21 mouse cellular contexts compared by ENCODE assay signal in the genomic region with DNA sequence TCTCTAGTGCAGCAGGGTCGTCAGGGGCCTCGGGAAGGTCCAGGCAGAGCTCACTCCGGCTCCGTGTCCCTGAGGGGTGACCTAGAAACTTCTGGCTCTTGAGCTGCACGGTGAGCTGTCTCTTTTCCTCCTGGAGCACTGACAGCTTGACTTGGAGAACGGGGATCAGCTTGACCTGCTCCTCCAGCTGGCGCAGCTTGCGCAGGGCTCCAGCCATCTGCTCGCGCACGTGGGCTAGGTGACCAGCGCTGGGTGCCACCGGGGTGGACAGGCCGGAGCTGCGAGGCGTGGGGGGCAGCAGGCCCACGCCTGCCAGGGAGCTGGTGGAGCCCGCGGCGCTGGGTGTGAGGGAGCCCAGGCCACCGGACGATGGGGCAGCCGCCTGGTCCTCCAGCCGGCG. TPM values are rescaled to one million over a fixed set of nuclear protein-coding genes. Genes with fewer than 3 reads are reported as not detected.
DNase-seq lines count a peak whose midpoint lies in the region; ATAC-seq lines count a peak whose summit lies in the region.
"Had no signal": no experiment of that assay in that cellular context is flagged by ENCODE, and none has a peak within 500 bp of the region (broad histone marks: within the 10 kb centered on the region; RNA-seq: fewer than 3 reads in every experiment).

No protein-coding gene starts in this region.

- no peaks in the 10 kb centered on the region for H3K27me3 ChIP-seq in liver, embryonic 11.5 days (replicated peaks; ENCODE audit: control insufficient read depth, insufficient read depth, low read length)
- H3K27me3 ChIP-seq: heart, embryonic 15.5 days; limb, embryonic 15.5 days; midbrain, embryonic 12.5 days had no signal

- peak; percentile 20 for DNase-seq in urinary bladder, adult 2 months (ENCODE audit: low spot score)
- no peak for DNase-seq in urinary bladder, postnatal 36 days (ENCODE audit: low spot score in 2 of 2)
- peak; percentile 81 to 83 for DNase-seq in cerebellum, adult 18-20 months
- peak; percentile 84 to 86 for DNase-seq in cerebellum, postnatal 25 days
- DNase-seq in left cerebral cortex, adult 11 months (ENCODE audit: low spot score) = no peak
- DNase-seq in liver, embryonic 11.5 days (ENCODE audit: low spot score) = no peak
- DNase-seq in lung, adult 18-20 months = no peak
- DNase-seq: adrenal gland, postnatal 25 days; forebrain, postnatal 0 days; heart, postnatal 4 days; kidney, adult 18-20 months; lung, postnatal 10 days; right cerebral cortex, postnatal 25 days had no signal

- no peaks in the 10 kb centered on the region for H3K9me3 ChIP-seq in liver, embryonic 11.5 days (ENCODE audit: control insufficient read depth, low read length)
- H3K9me3 ChIP-seq: G1E; heart, embryonic 15.5 days; limb, embryonic 15.5 days; midbrain, embryonic 12.5 days had no signal

- WGBS in liver, embryonic 11.5 days = 91% methylated on average over 25 of the region's 25 CpGs

- no peak overlapping the region for H3K27ac ChIP-seq in liver, embryonic 11.5 days (ENCODE audit: low read depth, low read length)
- H3K27ac ChIP-seq: hindbrain, postnatal 0 days; kidney, postnatal 0 days; limb, embryonic 15.5 days; midbrain, embryonic 12.5 days had no signal

- no peak for ATAC-seq in liver, embryonic 11.5 days (replicated peaks; ENCODE audit: low FRiP score)
- ATAC-seq: activated CD4-positive, CD25-positive, alpha-beta regulatory T cell, adult 4 months; forebrain, postnatal 0 days; hindbrain, postnatal 0 days had no signal

- no peak overlapping the region for H3K9ac ChIP-seq in liver, embryonic 11.5 days (ENCODE audit: low read depth, low read length)
- H3K9ac ChIP-seq: forebrain, postnatal 0 days; heart, embryonic 15.5 days; limb, embryonic 15.5 days; midbrain, embryonic 12.5 days had no signal

- H3K36me3 ChIP-seq in liver, embryonic 11.5 days (ENCODE audit: control insufficient read depth, insufficient read depth, low read length) = peaks cover 25% of the 10 kb centered on the region
- H3K36me3 ChIP-seq: G1E had no signal

- H3K4me3 ChIP-seq in liver, embryonic 11.5 days (ENCODE audit: low read depth, low read length) = no peak overlapping the region
- H3K4me3 ChIP-seq: heart, embryonic 15.5 days; limb, embryonic 15.5 days; midbrain, embryonic 12.5 days had no signal

- H3K4me1 ChIP-seq in liver, embryonic 11.5 days (replicated peaks; ENCODE audit: control insufficient read depth, insufficient read depth, low read length) = peaks cover 26% of the 10 kb centered on the region

- no peak overlapping the region for H3K4me2 ChIP-seq in liver, embryonic 11.5 days
- H3K4me2 ChIP-seq: limb, embryonic 15.5 days; midbrain, embryonic 12.5 days had no signal

RNA-seq across cellular contexts. Expression of gene Kank2, which starts 3.6 kb away (rescaled TPM):
- polyA plus RNA-seq in urinary bladder, adult 2 months (2012; rRNA removed) = 44.6 and 77.0 TPM in 2 replicates
- 4.7 and 6.7 TPM in 2 replicates for polyA plus RNA-seq in liver, embryonic 11.5 days (2014; fragmentation: Nextera tagmentation; extraction: Ambion mirVana)
- polyA plus RNA-seq: activated CD4-positive, CD25-positive, alpha-beta regulatory T cell, adult 4 months; G1E had no signal

RNA-seq across cellular contexts. Expression of gene Spc24, which starts 34.8 kb away (rescaled TPM):
- polyA plus RNA-seq in urinary bladder, adult 2 months (2012; rRNA removed) = 2.4 and 3.0 TPM in 2 replicates
- polyA plus RNA-seq in liver, embryonic 11.5 days (2014; fragmentation: Nextera tagmentation; extraction: Ambion mirVana) = 151 and 170 TPM in 2 replicates

RNA-seq across cellular contexts. Expression of gene Angptl8, which starts 40.4 kb away (rescaled TPM):
- 1.2 and 2.0 TPM in 2 replicates for polyA plus RNA-seq in urinary bladder, adult 2 months (2012; rRNA removed)
- polyA plus RNA-seq in liver, embryonic 11.5 days (2014; fragmentation: Nextera tagmentation; extraction: Ambion mirVana) = 16.1 and 17.4 TPM in 2 replicates
- polyA plus RNA-seq: activated CD4-positive, CD25-positive, alpha-beta regulatory T cell, adult 4 months; G1E; myocyte had no signal

RNA-seq across cellular contexts. Expression of gene Dock6, which starts 57.5 kb away (rescaled TPM):
- 89.2 and 102 TPM in 2 replicates for polyA plus RNA-seq in urinary bladder, adult 2 months (2012; rRNA removed)
- 14.9 and 21.6 TPM in 2 replicates for polyA plus RNA-seq in liver, embryonic 11.5 days (2014; fragmentation: Nextera tagmentation; extraction: Ambion mirVana)

Comparison
In these comparisons a context has a peak if more than half of its experiments do, and no peak if none do; other contexts are left out.
1. DNase-seq: peak in urinary bladder, adult 2 months (single experiment), cerebellum, adult 18-20 months (2 of 2) and cerebellum, postnatal 25 days (2 of 2); none in urinary bladder, postnatal 36 days (0 of 2), left cerebral cortex, adult 11 months (single experiment), liver, embryonic 11.5 days (single experiment) and lung, adult 18-20 months (0 of 2).
2. RNA of gene Spc24, which starts 34.8 kb away (polyA plus RNA-seq): 151 to 170 TPM in liver, embryonic 11.5 days; 2.4 to 3.0 TPM in urinary bladder, adult 2 months; every median in the first group is over 10 times any median in the second.